Mouse (Mus musculus) forebrain, embryonic 13.5 days (tissue): ENCODE results near the gene Tnks2. TPM values are rescaled to one million over a fixed set of nuclear protein-coding genes. Genes with fewer than 3 reads are reported as not detected.
A peak's percentile ranks its signal among the peaks of the same experiment; 100 is the strongest.

Experiments
- ATAC-seq: fragments of 200-750 bp; cut with Nextera tagmentation; 2 replicates; pipeline ENCODE4 v1.8.0; 2017
- H3K27ac ChIP-seq: fragments of 300-500 bp; sonication (generic); 2 replicates; pipeline ENCODE4 v1.5.1; 2015; ENCODE audit warnings: inconsistent platforms, mild to moderate bottlenecking, moderate library complexity
- H3K27me3 ChIP-seq: fragments of 300-500 bp; sonication (generic); 2 replicates; pipeline ENCODE4 v1.6.1; 2015; ENCODE audit warnings: mild to moderate bottlenecking, inconsistent platforms
- H3K36me3 ChIP-seq: fragments of 300-500 bp; sonication (generic); 2 replicates; pipeline ENCODE4 v1.6.1; 2015; ENCODE audit warnings: mild to moderate bottlenecking, inconsistent platforms; ENCODE audit not compliant: poor library complexity, severe bottlenecking
- H3K4me1 ChIP-seq: fragments of 300-500 bp; sonication (generic); 2 replicates; pipeline ENCODE4 v1.6.1; 2015; ENCODE audit warnings: inconsistent platforms
- H3K4me2 ChIP-seq: fragments of 300-500 bp; sonication (generic); 2 replicates; pipeline ENCODE4 v1.6.1; 2015; ENCODE audit warnings: inconsistent platforms, mild to moderate bottlenecking, moderate library complexity
- H3K4me3 ChIP-seq: fragments of 300-500 bp; sonication (generic); 2 replicates; pipeline ENCODE4 v1.5.1; 2015; ENCODE audit warnings: mild to moderate bottlenecking, inconsistent platforms
- H3K9ac ChIP-seq: fragments of 300-500 bp; sonication (generic); 2 replicates; pipeline ENCODE4 v1.6.1; 2015; ENCODE audit warnings: mild to moderate bottlenecking, inconsistent platforms
- H3K9me3 ChIP-seq: fragments of 300-500 bp; sonication (generic); replicated peaks from 2 replicates; pipeline ENCODE4 v1.6.1; 2016; ENCODE audit warnings: inconsistent platforms
- WGBS: fragments of 180-500 bp; shearing (Covaris S2); methylation state at CpG from one replicate; pipeline ENCODE4 v1.1.7; 2015; 5-methylcytosine and 5-hydroxymethylcytosine counted together
- polyA plus RNA-seq: library from polyadenylated mRNA; unstranded; fragments of >200 nt; fragmentation: Nextera tagmentation; extraction: Ambion mirVana; gene quantifications from 2 replicates; pipeline ENCODE4 v1.2.1, GENCODE M21; 2015

Tnks2 gene
- polyA plus RNA-seq, 1 experiment from 2014 or later = 41.5 TPM

GRCm38 (mm10) chr19:36909150-36909549 is 75.1 kb downstream of the Tnks2 start:
- Histone ChIP-seq H3K27me3 (no peaks in the 10 kb centered on the region), H3K4me1 (peaks cover 16% of the 10 kb centered on the region), H3K9me3 (no peaks in the 10 kb centered on the region), H3K36me3 (no peaks in the 10 kb centered on the region), H3K4me2 (no peak overlapping the region), H3K4me3 (no peak overlapping the region), H3K27ac (no peak overlapping the region), H3K9ac (no peak overlapping the region)
- WGBS = 86% methylated on average over 3 of the region's 3 CpGs
- ATAC-seq = no peak

GRCm38 (mm10) chr19:36909676-36910292 is 75.8 kb downstream of the Tnks2 start:
- H3K4me2 ChIP-seq = no peak overlapping the region
- 26% methylated on average over 9 of the region's 9 CpGs for WGBS
- no peaks in the 10 kb centered on the region for H3K27me3 ChIP-seq
- peaks cover 11% of the 10 kb centered on the region for H3K4me1 ChIP-seq
- no peaks in the 10 kb centered on the region for H3K9me3 ChIP-seq
- ATAC-seq = 0 out of 2 replicates have a peak, but pooled peaks have one; percentile 20
- no peak overlapping the region for H3K27ac ChIP-seq
- no peaks in the 10 kb centered on the region for H3K36me3 ChIP-seq
- no peak overlapping the region for H3K4me3 ChIP-seq
- H3K9ac ChIP-seq = no peak overlapping the region

- WGBS = 15% methylated on average over 12 of the region's 12 CpGs
- H3K4me1 ChIP-seq = peaks cover 11% of the 10 kb centered on the region
- H3K27ac ChIP-seq = no peak overlapping the region; the same call in none of the 2 replicates
- H3K9me3 ChIP-seq = no peaks in the 10 kb centered on the region
- H3K27me3 ChIP-seq = no peaks in the 10 kb centered on the region
- H3K9ac ChIP-seq = no peak overlapping the region
- H3K4me3 ChIP-seq = no peak overlapping the region
- peak; percentile 65 for ATAC-seq
- no peaks in the 10 kb centered on the region for H3K36me3 ChIP-seq
- H3K4me2 ChIP-seq = no peak overlapping the region
Observed at GRCm38 (mm10) chr19:36910424-36911045, 76.5 kb downstream of the Tnks2 start.

GRCm38 (mm10) chr19:36913064-36913463 is 79.0 kb downstream of the Tnks2 start:
- WGBS = 80% methylated on average over 7 of the region's 7 CpGs
- H3K4me2 ChIP-seq = no peak overlapping the region

GRCm38 (mm10) chr19:36916206-36916605 is 82.2 kb downstream of the Tnks2 start:
- ATAC-seq = no peak

More at GRCm38 (mm10) chr19:36913064-36913463, 79.0 kb downstream of the Tnks2 start:
- H3K9me3 ChIP-seq = no peaks in the 10 kb centered on the region
- ATAC-seq = no peak
- H3K9ac ChIP-seq = no peak overlapping the region
- no peak overlapping the region for H3K27ac ChIP-seq
- no peaks in the 10 kb centered on the region for H3K36me3 ChIP-seq
- H3K27me3 ChIP-seq = no peaks in the 10 kb centered on the region
- H3K4me3 ChIP-seq = no peak overlapping the region
- peaks cover 21% of the 10 kb centered on the region for H3K4me1 ChIP-seq

GRCm38 (mm10) chr19:36916876-36917389 is 82.9 kb downstream of the Tnks2 start:
- Histone ChIP-seq H3K4me3 (peak overlapping the region; percentile 6; the same call in 1 of the 2 replicates), H3K9ac (no peak overlapping the region), H3K27ac (no peak overlapping the region), H3K4me2 (peak overlapping the region; percentile 43), H3K9me3 (no peaks in the 10 kb centered on the region), H3K27me3 (no peaks in the 10 kb centered on the region), H3K36me3 (no peaks in the 10 kb centered on the region), H3K4me1 (peaks cover 18% of the 10 kb centered on the region)
- no peak for ATAC-seq
- WGBS = 83% methylated on average over 1 of the region's 1 CpGs

More at GRCm38 (mm10) chr19:36916206-36916605, 82.2 kb downstream of the Tnks2 start:
- Histone ChIP-seq H3K9me3 (no peaks in the 10 kb centered on the region), H3K4me2 (no peak overlapping the region), H3K4me1 (peaks cover 18% of the 10 kb centered on the region), H3K9ac (no peak overlapping the region), H3K4me3 (no peak overlapping the region), H3K27ac (no peak overlapping the region), H3K27me3 (no peaks in the 10 kb centered on the region), H3K36me3 (no peaks in the 10 kb centered on the region)
- 83% methylated on average over 4 of the region's 4 CpGs for WGBS

GRCm38 (mm10) chr19:36918441-36919301 is 84.6 kb downstream of the Tnks2 start:
- no peaks in the 10 kb centered on the region for H3K27me3 ChIP-seq
- peak overlapping the region; percentile 93 for H3K4me3 ChIP-seq
- peak overlapping the region; percentile 93 for H3K9ac ChIP-seq
- peaks cover 18% of the 10 kb centered on the region for H3K4me1 ChIP-seq
- no peaks in the 10 kb centered on the region for H3K36me3 ChIP-seq
- peak; percentile 93 for ATAC-seq
- under 1% methylated on average over 67 of the region's 85 CpGs for WGBS
- H3K9me3 ChIP-seq = no peaks in the 10 kb centered on the region
- H3K27ac ChIP-seq = peak overlapping the region; percentile 96
- H3K4me2 ChIP-seq = peak overlapping the region; percentile 81

GRCm38 (mm10) chr19:36919466-36919865 is 85.4 kb downstream of the Tnks2 start, which contains the start of gene Fgfbp3:
Gene Fgfbp3, minus strand, starts transcription at chr19:36919615.
- peaks cover 18% of the 10 kb centered on the region for H3K4me1 ChIP-seq
- H3K4me2 ChIP-seq = peak within 1 kb of the TSS; percentile 81
- peak within 1 kb of the TSS; percentile 93 for H3K9ac ChIP-seq
- ATAC-seq = peak; percentile 50
- no peaks in the 10 kb centered on the region for H3K9me3 ChIP-seq
- H3K27ac ChIP-seq = peak within 1 kb of the TSS; percentile 96
- no peaks in the 10 kb centered on the region for H3K27me3 ChIP-seq
- WGBS = 3% methylated on average over 12 of the region's 12 CpGs
- no peaks in the 10 kb centered on the region for H3K36me3 ChIP-seq
- peak within 1 kb of the TSS; percentile 93 for H3K4me3 ChIP-seq

- Histone ChIP-seq H3K9me3 (no peaks in the 10 kb centered on the region), H3K27me3 (no peaks in the 10 kb centered on the region), H3K4me2 (no peak overlapping the region), H3K9ac (no peak overlapping the region), H3K27ac (no peak overlapping the region), H3K36me3 (no peaks in the 10 kb centered on the region), H3K4me3 (no peak overlapping the region), H3K4me1 (peaks cover 27% of the 10 kb centered on the region)
- no peak for ATAC-seq
- 37% methylated on average over 2 of the region's 2 CpGs for WGBS
Observed at GRCm38 (mm10) chr19:36922015-36922414, 88.0 kb downstream of the Tnks2 start.

- ATAC-seq = no peak
- 67% methylated on average over 3 of the region's 3 CpGs for WGBS
- Histone ChIP-seq H3K27ac (no peak overlapping the region), H3K4me2 (no peak overlapping the region), H3K9ac (no peak overlapping the region), H3K9me3 (no peaks in the 10 kb centered on the region), H3K27me3 (no peaks in the 10 kb centered on the region), H3K4me1 (peaks cover 29% of the 10 kb centered on the region), H3K36me3 (no peaks in the 10 kb centered on the region), H3K4me3 (no peak overlapping the region)
Observed at GRCm38 (mm10) chr19:36922936-36923335, 88.9 kb downstream of the Tnks2 start.

GRCm38 (mm10) chr19:36925671-36926552 is 91.9 kb downstream of the Tnks2 start, which contains the start of gene Btaf1:
Gene Btaf1, plus strand, starts transcription at chr19:36926079.
- Histone ChIP-seq H3K4me3 (peak within 1 kb of the TSS; percentile 95), H3K9me3 (no peaks in the 10 kb centered on the region), H3K9ac (peak within 1 kb of the TSS; percentile 89), H3K36me3 (no peaks in the 10 kb centered on the region), H3K4me2 (peak within 1 kb of the TSS; percentile 87), H3K27ac (peak within 1 kb of the TSS; percentile 88), H3K4me1 (peaks cover 26% of the 10 kb centered on the region), H3K27me3 (no peaks in the 10 kb centered on the region)
- peak; percentile 98 for ATAC-seq
- under 1% methylated on average over 98 of the region's 98 CpGs for WGBS
